Mouse (Mus musculus) liver, postnatal 0 days (tissue): ENCODE results near the gene Ttll1.

Experiments
- CTCF ChIP-seq: sonication (generic); IDR thresholded peaks from 2 replicates; pipeline ENCODE4 v1.5.1; 2016; ENCODE audit warnings: antibody characterized with exemption, low read depth
- EP300 ChIP-seq: IDR thresholded peaks from 2 replicates; pipeline ENCODE4 v1.6.1; 2016; ENCODE audit warnings: antibody characterized with exemption, low read depth, mild to moderate bottlenecking

DNA sequence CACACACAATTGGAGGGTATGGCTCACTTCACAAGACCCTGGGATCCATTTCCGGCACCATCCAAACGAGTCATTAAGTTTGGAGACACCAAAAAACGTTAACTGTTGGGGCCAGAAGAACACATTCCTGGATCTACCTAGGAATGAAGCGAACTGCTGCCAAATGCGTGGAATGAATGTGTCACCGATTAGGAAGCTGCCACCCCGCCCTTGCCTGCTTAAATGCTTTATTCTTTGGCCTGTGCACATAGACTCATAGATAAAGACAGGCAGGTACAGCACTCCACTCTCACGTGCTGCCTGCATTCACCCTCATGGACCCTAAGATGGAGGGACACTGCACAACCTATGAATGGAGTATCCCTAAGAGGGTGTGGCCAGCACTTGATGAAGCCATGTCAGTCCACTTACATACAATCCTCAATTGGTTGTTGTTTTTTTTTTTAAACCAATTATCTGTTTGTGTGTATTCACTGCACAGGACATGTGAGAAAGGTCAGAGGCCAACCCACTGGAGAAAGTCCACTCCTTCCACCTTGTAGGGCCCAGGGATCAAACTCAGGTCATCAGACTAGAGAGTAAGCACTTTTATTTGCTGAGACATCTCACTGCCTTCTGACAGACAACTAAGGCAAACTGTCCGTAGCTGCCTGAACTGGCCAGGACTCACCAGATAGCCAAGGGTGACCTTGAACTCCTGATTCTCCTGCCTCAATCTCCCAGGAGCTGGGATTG lies 43.3 kb downstream of the Ttll1 start:
- no peak for TF ChIP-seq CTCF
- TF ChIP-seq EP300, result no peak
